Mouse (Mus musculus): ENCODE results near the gene Smim11. TPM values are rescaled to one million over a fixed set of nuclear protein-coding genes. Genes with fewer than 3 reads are reported as not detected.

Smim11 gene
- total and polyA plus RNA-seq, 3 experiments: 85.8 to 127 (median 93.0) TPM

DNA sequence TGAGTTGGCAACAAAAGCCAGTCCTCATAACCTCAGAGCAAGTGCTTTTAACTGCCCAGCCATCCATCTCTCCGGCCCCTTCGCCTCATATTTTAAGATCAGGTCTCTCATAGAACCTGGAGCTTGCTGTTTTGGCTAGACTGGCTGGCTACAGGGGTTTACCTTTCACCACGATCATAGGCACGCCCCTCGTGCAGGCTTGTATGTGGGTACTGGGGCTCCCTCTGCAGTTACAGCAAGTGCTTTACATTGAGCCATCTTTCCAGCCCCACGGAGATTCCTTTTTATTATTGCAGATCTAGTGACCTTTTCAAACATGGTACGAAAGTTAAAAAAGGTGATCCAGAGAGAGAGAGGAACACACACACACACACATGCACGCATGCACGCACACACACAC, 33.5 kb downstream of the Smim11 start:
- Histone ChIP-seq H3K27me3 (replicated peaks) (peaks cover 4% of the 10 kb centered on the region), H3K27ac (ENCODE audit: insufficient read depth, low read depth) (no peak overlapping the region), H3K9ac (ENCODE audit: insufficient read depth, low read depth) (no peak overlapping the region), H3K4me3 (replicated peaks in 1 of 3; ENCODE audit: low read depth in 2 of 3, low read length in 2 of 3, poor library complexity in 1 of 3) (no peak overlapping the region), H3K79me2 (replicated peaks; ENCODE audit: control insufficient read depth, extremely low read depth, insufficient read depth, poor library complexity, severe bottlenecking) (no peaks in the 10 kb centered on the region), H3K4me2 (ENCODE audit: insufficient read depth, low read depth, poor library complexity, severe bottlenecking) (no peak overlapping the region), H3K36me3 (replicated peaks in 1 of 2; ENCODE audit: control insufficient read depth in 1 of 2, insufficient read depth in 1 of 2, low read length in 1 of 2) (no peaks in the 10 kb centered on the region), H3K4me1 (ENCODE audit: control insufficient read depth in 1 of 2, insufficient read depth in 2 of 2) (peaks cover 4 to 5% of the 10 kb centered on the region in 2 experiments; a peak in 2 of 4 replicates), H3K9me3 (replicated peaks; ENCODE audit: low read length) (no peaks in the 10 kb centered on the region)
- TF ChIP-seq MAFK (IDR thresholded peaks at IDR 0.05; ENCODE audit: insufficient replicate concordance, low read length): no peak
- TF ChIP-seq POLR2A (IDR thresholded peaks at IDR 0.05; ENCODE audit: low read depth, low read length): no peak
- no peak for TF ChIP-seq JUND (conservative IDR thresholded peaks at IDR 0.05; ENCODE audit: low read depth, low read length)
- TF ChIP-seq RAD21 (IDR thresholded peaks at IDR 0.05; ENCODE audit: low read depth, low read length): peak; percentile 26
- no peak for TF ChIP-seq TBP (conservative IDR thresholded peaks at IDR 0.05; ENCODE audit: low read depth, low read length)
- peak; percentile 49 for TF ChIP-seq SMC3 (IDR thresholded peaks at IDR 0.05; ENCODE audit: low read depth, low read length)
- TF ChIP-seq CTCF (conservative IDR thresholded peaks at IDR 0.05 in 1 of 2, IDR thresholded peaks at IDR 0.05 in 1 of 2; ENCODE audit: low read depth in 2 of 2, low read length in 2 of 2): peak in 1 of 2 experiments; percentile 48; a peak in 2 of 4 replicates
- no peak for TF ChIP-seq CHD2 (IDR thresholded peaks at IDR 0.05; ENCODE audit: low read length)
- no peak for TF ChIP-seq UBTF (IDR thresholded peaks at IDR 0.05; ENCODE audit: low read depth, low read length)
- in situ Hi-C loops (cut with MboI; ENCODE audit: low pct_ligation_motif_present, low pct_unique_long_range_greater_than_20kb, low sequenced_read_pairs) (no loop called here), dilution Hi-C loops (cut with MboI; ENCODE audit: extremely low pct_ligation_motif_present, extremely low pct_unique_long_range_greater_than_20kb, low sequenced_read_pairs) (no loop called here)
- no peak for DNase-seq (ENCODE audit: extremely low read depth)

DNA sequence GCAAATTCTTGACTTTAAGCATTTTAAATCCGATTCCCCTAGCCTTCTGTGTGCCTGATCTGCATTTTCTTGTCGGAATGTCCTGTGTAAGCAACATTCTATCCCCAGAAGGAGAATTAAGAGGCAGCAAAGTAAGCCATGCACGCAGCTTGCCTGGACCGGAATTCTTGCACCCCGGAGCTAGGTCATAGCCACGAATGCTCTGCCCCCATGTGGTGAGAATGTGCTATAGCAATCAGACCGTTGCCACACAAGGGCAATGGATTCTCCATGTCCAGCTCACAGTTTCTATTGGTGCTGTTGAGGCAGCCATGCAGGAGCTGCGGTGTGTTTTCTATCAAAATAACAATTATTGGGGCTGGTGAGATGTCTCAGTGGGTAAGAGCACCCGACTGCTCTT, 35.2 kb downstream of the Smim11 start:
- no peak overlapping the region for H3K27ac ChIP-seq (ENCODE audit: insufficient read depth, low read depth)
- H3K27me3 ChIP-seq (replicated peaks): peaks cover 4% of the 10 kb centered on the region
- peak; percentile 82 for DNase-seq (ENCODE audit: extremely low read depth)
- in situ Hi-C loops (cut with MboI; ENCODE audit: low pct_ligation_motif_present, low pct_unique_long_range_greater_than_20kb, low sequenced_read_pairs) (no loop called here), dilution Hi-C loops (cut with MboI; ENCODE audit: extremely low pct_ligation_motif_present, extremely low pct_unique_long_range_greater_than_20kb, low sequenced_read_pairs) (no loop called here)
- TF ChIP-seq BHLHE40 (IDR thresholded peaks at IDR 0.05; ENCODE audit: low read depth, low read length) (no peak), JUN (IDR thresholded peaks at IDR 0.05; ENCODE audit: insufficient read depth, low read depth, low read length) (no peak), ZC3H11A (IDR thresholded peaks at IDR 0.05; ENCODE audit: low read depth, low read length) (peak; percentile 59; the same call in 1 of the 2 replicates), TBP (conservative IDR thresholded peaks at IDR 0.05; ENCODE audit: low read depth, low read length) (no peak), JUND (conservative IDR thresholded peaks at IDR 0.05; ENCODE audit: low read depth, low read length) (no peak), USF2 (conservative IDR thresholded peaks at IDR 0.05; ENCODE audit: low read depth, low read length) (no peak), RAD21 (IDR thresholded peaks at IDR 0.05; ENCODE audit: low read depth, low read length) (peak; percentile 88), NRF1 (IDR thresholded peaks at IDR 0.05; ENCODE audit: low read depth, low read length) (0 out of 2 replicates have a peak, but pooled peaks have one; percentile 19), MYC (IDR thresholded peaks at IDR 0.05; ENCODE audit: low read depth, low read length) (0 out of 2 replicates have a peak, but pooled peaks have one; percentile 46), IRF4 (IDR thresholded peaks at IDR 0.05; ENCODE audit: low read depth, low read length) (peak; percentile 24; the same call in 1 of the 2 replicates), ZMIZ1 (IDR thresholded peaks at IDR 0.05; ENCODE audit: low read depth, low read length) (no peak), RCOR1 (conservative IDR thresholded peaks at IDR 0.05; ENCODE audit: low read depth, low read length) (no peak), SMC3 (IDR thresholded peaks at IDR 0.05; ENCODE audit: low read depth, low read length) (peak; percentile 97), MAZ (IDR thresholded peaks at IDR 0.05; ENCODE audit: low read depth, low read length) (no peak), USF1 (IDR thresholded peaks at IDR 0.05; ENCODE audit: low read depth, low read length) (no peak), GABPA (IDR thresholded peaks at IDR 0.05; ENCODE audit: insufficient replicate concordance, low read depth, low read length) (no peak), MXI1 (IDR thresholded peaks at IDR 0.05; ENCODE audit: low read depth, low read length) (no peak), CHD2 (IDR thresholded peaks at IDR 0.05; ENCODE audit: low read length) (no peak), KAT2A (IDR thresholded peaks at IDR 0.05; ENCODE audit: insufficient replicate concordance, low read length) (no peak), CTCF (conservative IDR thresholded peaks at IDR 0.05 in 1 of 2, IDR thresholded peaks at IDR 0.05 in 1 of 2; ENCODE audit: low read depth in 2 of 2, low read length in 2 of 2) (peak; percentile 90 to 96), CHD1 (IDR thresholded peaks at IDR 0.05; ENCODE audit: low read depth, low read length) (no peak), ELF1 (IDR thresholded peaks at IDR 0.05; ENCODE audit: low read depth, low read length) (peak; percentile 34; the same call in 1 of the 2 replicates), POLR2A (IDR thresholded peaks at IDR 0.05; ENCODE audit: low read depth, low read length) (no peak), HCFC1 (IDR thresholded peaks at IDR 0.05; ENCODE audit: low read depth, low read length) (no peak), SIN3A (IDR thresholded peaks at IDR 0.05; ENCODE audit: low read length) (no peak), POLR2AphosphoS2 (IDR thresholded peaks at IDR 0.05; ENCODE audit: low read depth, low read length) (no peak), ETS1 (conservative IDR thresholded peaks at IDR 0.05; ENCODE audit: low read depth, low read length) (no peak), EP300 (IDR thresholded peaks at IDR 0.05; ENCODE audit: low read length) (no peak)
- no peak overlapping the region for H3K4me3 ChIP-seq (replicated peaks in 1 of 3; ENCODE audit: low read depth in 2 of 3, low read length in 2 of 3, poor library complexity in 1 of 3)
- no peak overlapping the region for H3K9ac ChIP-seq (ENCODE audit: insufficient read depth, low read depth)
- H3K4me2 ChIP-seq (ENCODE audit: insufficient read depth, low read depth, poor library complexity, severe bottlenecking): no peak overlapping the region
- peaks cover 12 to 13% of the 10 kb centered on the region in 2 experiments for H3K4me1 ChIP-seq (ENCODE audit: control insufficient read depth in 1 of 2, insufficient read depth in 2 of 2)
- no peaks in the 10 kb centered on the region for H3K36me3 ChIP-seq (replicated peaks in 1 of 2; ENCODE audit: control insufficient read depth in 1 of 2, insufficient read depth in 1 of 2, low read length in 1 of 2)
- H3K79me2 ChIP-seq (replicated peaks; ENCODE audit: control insufficient read depth, extremely low read depth, insufficient read depth, poor library complexity, severe bottlenecking): no peaks in the 10 kb centered on the region
- H3K9me3 ChIP-seq (replicated peaks; ENCODE audit: low read length): no peaks in the 10 kb centered on the region

All from CH12.LX (cell line).